8 mouse cellular contexts compared by ENCODE assay signal in the genomic region with DNA sequence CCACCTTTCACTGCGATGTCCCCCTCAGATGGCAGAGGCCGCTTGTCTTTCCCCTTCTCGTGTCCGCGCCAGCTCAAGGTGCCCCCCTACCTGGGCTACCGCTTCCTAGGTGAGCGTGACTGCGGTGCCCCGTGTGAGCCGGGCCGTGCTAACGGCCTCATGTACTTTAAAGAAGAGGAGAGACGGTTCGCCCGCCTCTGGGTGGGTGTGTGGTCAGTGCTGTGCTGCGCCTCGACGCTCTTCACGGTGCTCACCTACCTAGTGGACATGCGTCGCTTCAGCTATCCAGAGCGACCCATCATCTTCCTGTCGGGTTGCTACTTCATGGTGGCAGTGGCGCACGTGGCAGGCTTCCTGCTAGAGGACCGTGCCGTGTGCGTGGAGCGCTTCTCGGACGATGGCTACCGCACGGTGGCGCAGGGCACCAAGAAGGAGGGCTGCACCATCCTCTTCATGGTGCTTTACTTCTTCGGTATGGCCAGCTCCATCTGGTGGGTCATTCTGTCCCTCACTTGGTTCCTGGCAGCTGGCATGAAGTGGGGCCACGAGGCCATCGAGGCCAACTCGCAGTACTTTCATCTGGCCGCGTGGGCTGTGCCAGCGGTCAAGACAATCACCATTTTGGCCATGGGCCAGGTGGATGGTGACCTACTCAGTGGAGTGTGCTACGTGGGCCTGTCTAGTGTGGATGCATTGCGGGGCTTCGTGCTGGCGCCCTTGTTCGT. TPM values are rescaled to one million over a fixed set of nuclear protein-coding genes. Genes with fewer than 3 reads are reported as not detected.
DNase-seq lines count a peak whose midpoint lies in the region; ATAC-seq and TF ChIP-seq lines count a peak whose summit lies in the region.

No protein-coding gene starts in this region.

- H3K4me3 ChIP-seq in forebrain, embryonic 15.5 days: peak overlapping the region; percentile 57

- no peak for TF ChIP-seq POLR2A in brain, embryonic 14.5 days (IDR thresholded peaks at IDR 0.05; ENCODE audit: borderline replicate concordance, extremely low read depth, insufficient read depth, insufficient read length, poor library complexity, severe bottlenecking)

- peak; percentile 35 for DNase-seq in CD4-positive helper T cell, adult 2 months (ENCODE audit: low read depth, low spot score)
- DNase-seq in brain, embryonic 14.5 days (ENCODE audit: low read depth): peak; percentile 92
- peak; percentile 78 for DNase-seq in heart, postnatal 4 days
- peak; percentile 73 to 84 for DNase-seq in layer of hippocampus, postnatal 10 days (ENCODE audit: low spot score in 2 of 2)
- DNase-seq in lung, postnatal 14 days: peak; percentile 85
- DNase-seq in retina, embryonic 14.5 days (ENCODE audit: low spot score): peak; percentile 87
- DNase-seq in urinary bladder, adult 18-20 months (ENCODE audit: low spot score in 2 of 2): peak; percentile 67 to 75

- peak; percentile 69 for ATAC-seq in forebrain, embryonic 15.5 days (replicated peaks)

- H3K27me3 ChIP-seq in forebrain, embryonic 15.5 days: no peaks in the 10 kb centered on the region

- 1% methylated on average over 46 of the region's 46 CpGs for WGBS in forebrain, embryonic 15.5 days

- TF ChIP-seq CTCF in brain, embryonic 14.5 days (IDR thresholded peaks at IDR 0.05; ENCODE audit: borderline replicate concordance, extremely low read depth, insufficient read depth, insufficient read length): peak; percentile 79

- peak overlapping the region; percentile 52 for H3K9ac ChIP-seq in forebrain, embryonic 15.5 days (replicated peaks)

- no peak overlapping the region for H3K27ac ChIP-seq in forebrain, embryonic 15.5 days (replicated peaks)

- H3K36me3 ChIP-seq in forebrain, embryonic 15.5 days: no peaks in the 10 kb centered on the region

- peak overlapping the region; percentile 98 for H3K4me2 ChIP-seq in forebrain, embryonic 15.5 days (replicated peaks)

- H3K4me1 ChIP-seq in forebrain, embryonic 15.5 days: peaks cover 65% of the 10 kb centered on the region

- H3K9me3 ChIP-seq in forebrain, embryonic 15.5 days: no peaks in the 10 kb centered on the region

RNA-seq across cellular contexts. Expression of a gene that starts 1.5 kb away (rescaled TPM):
- polyA plus RNA-seq in brain, embryonic 14.5 days (2012; rRNA removed): 8.3 and 10.7 TPM in 2 replicates
- 3.5 and 4.2 TPM in 2 replicates for polyA plus RNA-seq in forebrain, embryonic 15.5 days (2015; fragmentation: Nextera tagmentation; extraction: Ambion mirVana)
- 1 to 10 TPM; 7.2 to 7.4 TPM for total RNA-seq in heart, postnatal 4 days (2021)
- total RNA-seq in layer of hippocampus, postnatal 10 days (2021): 1 to 10 TPM; 5.8 to 6.5 TPM

RNA-seq across cellular contexts. Expression of a gene that starts 32.4 kb away (rescaled TPM):
- polyA plus RNA-seq in brain, embryonic 14.5 days (2012; rRNA removed): 2.1 and 6.4 TPM in 2 replicates
- 4.0 and 9.2 TPM in 2 replicates for polyA plus RNA-seq in forebrain, embryonic 15.5 days (2015; fragmentation: Nextera tagmentation; extraction: Ambion mirVana)
- not detected for total RNA-seq in heart, postnatal 4 days (2021)
- 1 to 10 TPM; 7.0 to 7.9 TPM for total RNA-seq in layer of hippocampus, postnatal 10 days (2021)

Comparison
In these comparisons a context has a peak if more than half of its experiments do, and no peak if none do; other contexts are left out.
1. DNase-seq: peak in every context shown above with its lines; median percentile 92 in brain, embryonic 14.5 days; 87 in retina, embryonic 14.5 days; 85 in lung, postnatal 14 days; 78 in layer of hippocampus, postnatal 10 days; 78 in heart, postnatal 4 days; 71 in urinary bladder, adult 18-20 months; 35 in CD4-positive helper T cell, adult 2 months.
2. RNA of a gene that starts 32.4 kb away (total RNA-seq): 7.0 to 7.9 TPM in layer of hippocampus, postnatal 10 days; not detected in heart, postnatal 4 days; every median in the first group is over 4 times any median in the second.